Mouse (Mus musculus) CH12.LX (cell line): ENCODE results near the gene Map3k14. TPM values are rescaled to one million over a fixed set of nuclear protein-coding genes. Genes with fewer than 3 reads are reported as not detected.

Experiments used
- DNase-seq: peaks from one replicate; pipeline ENCODE4 v3.0.0-alpha.2; 2013; ENCODE audit errors: extremely low read depth
- H3K27ac ChIP-seq: 2 replicates; pipeline ENCODE4 v1.5.1; 2012; ENCODE audit warnings: low read depth, mild to moderate bottlenecking, control low read depth, moderate library complexity; ENCODE audit not compliant: insufficient read depth
- H3K27me3 ChIP-seq: replicated peaks from 2 replicates; pipeline ENCODE3; 2012; ENCODE audit warnings: inconsistent platforms
- H3K36me3 ChIP-seq, 2 experiments: replicated peaks in 1 of 2; 2 replicates each; pipeline versions ENCODE3 to v1.6.1; 2012; ENCODE audit warnings: inconsistent platforms in 1 of 2, low read length in 1 of 2, mild to moderate bottlenecking in 1 of 2, mixed read lengths in 1 of 2, moderate library complexity in 1 of 2; ENCODE audit not compliant: control insufficient read depth in 1 of 2, insufficient read depth in 1 of 2
- H3K4me1 ChIP-seq, 2 experiments: 2 replicates each; pipeline ENCODE4 v1.6.1; 2012; ENCODE audit warnings: inconsistent platforms in 1 of 2, moderate library complexity in 1 of 2; ENCODE audit not compliant: insufficient read depth in 2 of 2, control insufficient read depth in 1 of 2
- H3K4me2 ChIP-seq: 2 replicates; pipeline ENCODE4 v1.6.1; 2012; ENCODE audit warnings: low read depth, mild to moderate bottlenecking, control low read depth; ENCODE audit not compliant: poor library complexity, insufficient read depth, severe bottlenecking
- H3K4me3 ChIP-seq, 3 experiments: fragments of 150-350 bp in 1 of 3; sonication (generic) in 1 of 3; replicated peaks in 1 of 3; 2 replicates each; pipeline versions ENCODE3 to v1.5.1; 2011 to 2012; ENCODE audit warnings: low read depth in 2 of 3, low read length in 2 of 3, mild to moderate bottlenecking in 2 of 3, moderate library complexity in 2 of 3, control low read depth in 1 of 3, improper control_type of control experiment in 1 of 3, inconsistent platforms in 1 of 3, mixed read lengths in 1 of 3; ENCODE audit not compliant: poor library complexity in 1 of 3
- H3K79me2 ChIP-seq: replicated peaks from 2 replicates; pipeline ENCODE4 v1.6.1; 2012; ENCODE audit warnings: mild to moderate bottlenecking, moderate library complexity; ENCODE audit not compliant: control insufficient read depth, poor library complexity, insufficient read depth, severe bottlenecking; ENCODE audit errors: extremely low read depth
- H3K9ac ChIP-seq: 2 replicates; pipeline ENCODE4 v1.6.1; 2012; ENCODE audit warnings: low read depth, mild to moderate bottlenecking, control low read depth, moderate library complexity; ENCODE audit not compliant: insufficient read depth
- H3K9me3 ChIP-seq: replicated peaks from 2 replicates; pipeline ENCODE3; 2012; ENCODE audit warnings: low read length, inconsistent platforms, mixed read lengths
- BHLHE40 ChIP-seq: IDR thresholded peaks from 2 replicates; pipeline ENCODE4 v1.6.1; 2011; ENCODE audit warnings: mild to moderate bottlenecking, low read depth, low read length, improper control_type of control experiment
- CHD1 ChIP-seq: IDR thresholded peaks from 2 replicates; pipeline ENCODE4 v1.6.1; 2012; ENCODE audit warnings: low read depth, low read length, improper control_type of control experiment, inconsistent platforms
- CTCF ChIP-seq, 2 experiments: IDR thresholded peaks in 1 of 2; conservative IDR thresholded peaks in 1 of 2; 2 replicates each; pipeline ENCODE4 v1.5.1; 2011 to 2012; ENCODE audit warnings: low read depth in 2 of 2, low read length in 2 of 2, improper control_type of control experiment in 1 of 2, inconsistent platforms in 1 of 2, mild to moderate bottlenecking in 1 of 2, moderate library complexity in 1 of 2
- EP300 ChIP-seq: IDR thresholded peaks from 2 replicates; pipeline ENCODE4 v1.6.1; 2011; ENCODE audit warnings: low read length, improper control_type of control experiment
- IRF4 ChIP-seq: IDR thresholded peaks from 2 replicates; pipeline ENCODE4 v1.6.1; 2014; ENCODE audit warnings: low read depth, mild to moderate bottlenecking, inconsistent platforms, low read length, improper control_type of control experiment
- MAX ChIP-seq: IDR thresholded peaks from 2 replicates; pipeline ENCODE4 v1.6.1; 2011; ENCODE audit warnings: low read length, improper control_type of control experiment
- MEF2A ChIP-seq: IDR thresholded peaks from 2 replicates; pipeline ENCODE4 v1.6.1; 2014; ENCODE audit warnings: low read depth, mild to moderate bottlenecking, inconsistent platforms, low read length, improper control_type of control experiment, borderline replicate concordance
- MXI1 ChIP-seq: IDR thresholded peaks from 2 replicates; pipeline ENCODE4 v1.6.1; 2011; ENCODE audit warnings: mild to moderate bottlenecking, low read depth, low read length, improper control_type of control experiment
- NELFE ChIP-seq: IDR thresholded peaks from 2 replicates; pipeline ENCODE4 v1.6.1; 2011; ENCODE audit warnings: low read depth, low read length, improper control_type of control experiment
- PAX5 ChIP-seq: IDR thresholded peaks from 2 replicates; pipeline ENCODE4 v1.6.1; 2012; ENCODE audit warnings: low read length, inconsistent platforms, mixed read lengths
- RAD21 ChIP-seq: IDR thresholded peaks from 2 replicates; pipeline ENCODE4 v1.6.1; 2011; ENCODE audit warnings: low read depth, mild to moderate bottlenecking, low read length, improper control_type of control experiment, moderate library complexity
- SIN3A ChIP-seq: IDR thresholded peaks from 2 replicates; pipeline ENCODE4 v1.6.1; 2012; ENCODE audit warnings: low read length, improper control_type of control experiment, inconsistent platforms
- SMC3 ChIP-seq: IDR thresholded peaks from 2 replicates; pipeline ENCODE4 v1.6.1; 2011; ENCODE audit warnings: low read depth, low read length, improper control_type of control experiment
- TCF12 ChIP-seq: IDR thresholded peaks from 2 replicates; pipeline ENCODE4 v1.6.1; 2014; ENCODE audit warnings: low read depth, mild to moderate bottlenecking, inconsistent platforms, low read length, improper control_type of control experiment
- UBTF ChIP-seq: IDR thresholded peaks from 2 replicates; pipeline ENCODE4 v1.6.1; 2012; ENCODE audit warnings: low read depth, mild to moderate bottlenecking, inconsistent platforms, low read length, improper control_type of control experiment, moderate library complexity
- USF1 ChIP-seq: IDR thresholded peaks from 2 replicates; pipeline ENCODE4 v1.6.1; 2014; ENCODE audit warnings: low read depth, mild to moderate bottlenecking, inconsistent platforms, low read length, improper control_type of control experiment
- USF2 ChIP-seq: conservative IDR thresholded peaks from 2 replicates; pipeline ENCODE4 v1.6.1; 2011; ENCODE audit warnings: low read depth, low read length, improper control_type of control experiment
- ZC3H11A ChIP-seq: IDR thresholded peaks from 2 replicates; pipeline ENCODE4 v1.6.1; 2012; ENCODE audit warnings: low read depth, mild to moderate bottlenecking, inconsistent platforms, low read length, improper control_type of control experiment
- ZKSCAN1 ChIP-seq: IDR thresholded peaks from 2 replicates; pipeline ENCODE4 v1.6.1; 2012; ENCODE audit warnings: low read depth, inconsistent platforms, low read length, improper control_type of control experiment, borderline replicate concordance
- ZNF384 ChIP-seq: IDR thresholded peaks from 2 replicates; pipeline ENCODE4 v1.6.1; 2012; ENCODE audit warnings: low read depth, low read length, improper control_type of control experiment, inconsistent platforms
- dilution Hi-C: fragments of 300-500 bp; cut with MboI; formaldehyde crosslinking; loops from 2 replicates; pipeline ENCODE4 v1.14.3; 2020; ENCODE audit warnings: low sequenced_read_pairs; ENCODE audit not compliant: extremely low pct_unique_long_range_greater_than_20kb, extremely low pct_ligation_motif_present
- in situ Hi-C: fragments of 300-500 bp; cut with MboI; formaldehyde crosslinking; loops from 3 replicates; pipeline ENCODE4 v1.14.3; 2019; ENCODE audit warnings: low sequenced_read_pairs, low pct_ligation_motif_present, low pct_unique_long_range_greater_than_20kb, mixed read lengths
- polyA plus RNA-seq: library from polyadenylated mRNA; unstranded; fragments of >175 nt; gene quantifications from 2 replicates; pipeline ENCODE4 v1.2.1, GENCODE M21; 2012; ENCODE audit warnings: low read depth; ENCODE audit not compliant: insufficient read length
- total RNA-seq, 2 experiments: library from RNA; depleted of rRNA; stranded (reverse); fragments of 300-350 nt in 1 of 2; fragments of >200 nt in 1 of 2; gene quantifications; 2 replicates each; pipeline ENCODE4 v1.2.3; 2012 to 2014

The Map3k14 gene
- total and polyA plus RNA-seq, 3 experiments, result 4.5 to 11.2 (median 9.9) TPM

DNA sequence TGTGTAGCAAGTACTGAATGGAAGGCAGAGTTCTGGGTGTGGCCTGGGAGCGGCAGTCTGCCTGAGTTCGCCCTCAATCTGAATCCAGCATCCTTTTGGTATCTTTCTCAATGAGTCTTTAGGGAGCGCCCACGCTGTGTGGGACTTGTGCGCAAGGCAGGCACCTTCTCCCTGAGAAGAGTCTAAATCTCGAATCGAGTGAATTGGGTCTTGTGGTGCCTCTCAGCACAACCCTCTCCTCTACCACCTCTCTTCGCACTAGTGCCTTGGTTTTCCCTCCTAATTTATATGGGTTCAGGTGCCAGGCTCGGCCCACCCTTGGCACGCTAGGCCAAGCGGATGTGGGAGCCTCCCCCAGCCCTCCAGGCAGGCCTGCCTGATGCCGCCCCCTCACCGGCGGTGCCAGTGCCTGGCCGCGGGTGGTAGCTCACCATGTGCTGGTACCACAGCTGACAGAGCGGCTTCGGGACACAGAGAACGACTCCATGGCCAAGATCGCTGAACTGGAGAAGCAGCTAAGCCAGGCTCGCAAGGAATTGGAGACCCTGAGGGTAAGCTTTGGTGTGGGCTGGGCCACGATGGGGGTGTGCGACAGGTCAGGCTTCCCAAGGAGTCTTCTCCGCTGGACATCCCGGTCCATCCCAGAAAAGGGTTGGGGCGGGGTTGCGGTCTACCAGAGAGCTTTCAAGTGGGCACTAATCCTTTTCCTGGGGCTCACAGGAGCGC lies 74.9 kb downstream of the Map3k14 start:
- Histone ChIP-seq H3K4me3 (no peak overlapping the region), H3K4me1 (peaks cover 0 to 13% of the 10 kb centered on the region in 2 experiments; a peak in 2 of 4 replicates), H3K4me2 (no peak overlapping the region), H3K27me3 (no peaks in the 10 kb centered on the region), H3K79me2 (no peaks in the 10 kb centered on the region), H3K9ac (no peak overlapping the region), H3K36me3 (peaks cover 97 to 99% of the 10 kb centered on the region in 2 experiments), H3K27ac (no peak overlapping the region), H3K9me3 (no peaks in the 10 kb centered on the region)
- DNase-seq, result no peak
- in situ Hi-C loops (no loop called here), dilution Hi-C loops (no loop called here)
- no peak for TF ChIP-seq CHD1
- TF ChIP-seq MEF2A, result no peak
- TF ChIP-seq PAX5, result no peak
- no peak for TF ChIP-seq MAX
- TF ChIP-seq USF2, result no peak

DNA sequence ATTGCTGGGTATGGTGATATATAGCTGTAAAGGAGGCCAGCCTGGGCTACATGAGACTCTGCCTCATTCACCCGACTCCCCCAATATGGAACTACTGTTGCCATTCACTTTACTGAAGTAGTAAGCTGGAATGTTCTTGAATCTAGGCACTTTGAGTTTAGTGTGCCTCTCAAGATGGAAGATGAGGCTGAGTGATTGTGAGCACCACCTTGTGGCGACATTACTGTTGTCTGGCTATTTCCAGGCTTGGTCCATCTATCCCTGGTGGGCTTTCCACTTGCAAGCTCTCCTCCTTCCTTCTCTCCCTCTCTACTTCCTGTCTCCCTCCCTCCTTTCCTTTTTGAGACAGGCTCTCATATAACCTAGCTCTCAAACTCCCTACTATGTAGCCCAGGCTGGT lies 82.4 kb downstream of the Map3k14 start:
- Histone ChIP-seq H3K4me2 (no peak overlapping the region), H3K79me2 (peaks cover 9% of the 10 kb centered on the region), H3K27ac (no peak overlapping the region), H3K27me3 (no peaks in the 10 kb centered on the region), H3K9me3 (no peaks in the 10 kb centered on the region), H3K4me3 (no peak overlapping the region), H3K36me3 (peaks cover 78 to 94% of the 10 kb centered on the region in 2 experiments), H3K9ac (no peak overlapping the region), H3K4me1 (peaks cover 4 to 27% of the 10 kb centered on the region in 2 experiments; a peak in 3 of 4 replicates)
- TF ChIP-seq ZC3H11A (peak; percentile 88), SMC3 (peak; percentile 99), MXI1 (no peak), NELFE (no peak), USF2 (no peak), RAD21 (peak; percentile 89), SIN3A (no peak), CTCF (conservative IDR thresholded peaks at IDR 0.05 in 1 of 2, IDR thresholded peaks at IDR 0.05 in 1 of 2; ENCODE audit: low read depth in 2 of 2, low read length in 2 of 2) (peak; percentile 78 to 96), IRF4 (0 out of 2 replicates have a peak, but pooled peaks have one; percentile 21)
- DNase-seq, result peak; percentile 76
- dilution Hi-C loops (no loop called here), in situ Hi-C loops (no loop called here)

GRCm38 (mm10) chr11:103181911-103182310 lies 85.4 kb downstream of the Map3k14 start:
- H3K36me3 ChIP-seq, result peaks cover 58 to 79% of the 10 kb centered on the region in 2 experiments
- TF ChIP-seq USF1 (no peak), BHLHE40 (no peak), EP300 (no peak), TCF12 (no peak), ZNF384 (no peak), ZKSCAN1 (no peak), UBTF (no peak), MAX (no peak)
- TF ChIP-seq, all 38 proteins: peak for 0
- H3K9me3 ChIP-seq, result no peaks in the 10 kb centered on the region
- no peaks in the 10 kb centered on the region for H3K27me3 ChIP-seq
- no peak overlapping the region for H3K4me2 ChIP-seq
- peaks cover 38% of the 10 kb centered on the region for H3K79me2 ChIP-seq
- no peak overlapping the region for H3K4me3 ChIP-seq
- peaks cover 26 to 57% of the 10 kb centered on the region in 2 experiments for H3K4me1 ChIP-seq
- no peak overlapping the region for H3K27ac ChIP-seq
- dilution Hi-C loops, result no loop called here
- H3K9ac ChIP-seq, result no peak overlapping the region
- in situ Hi-C loops, result no loop called here
- DNase-seq, result no peak
